8 mouse cellular contexts compared by ENCODE assay signal in genomic region chr4:131115247-131115646, GRCm38 (mm10).
DNase-seq lines count a peak whose midpoint lies in the region; ATAC-seq and TF ChIP-seq lines count a peak whose summit lies in the region.

No protein-coding gene starts in this region.

- no peaks in the 10 kb centered on the region; the same call in 1 of the 2 replicates for H3K27me3 ChIP-seq in midbrain, postnatal 0 days (ENCODE audit: insufficient read depth, low read length)

- H3K27ac ChIP-seq in left cerebral cortex, adult 2 months, result no peak overlapping the region
- H3K27ac ChIP-seq in midbrain, postnatal 0 days (ENCODE audit: low read depth, low read length), result no peak overlapping the region

- no peaks in the 10 kb centered on the region for H3K36me3 ChIP-seq in midbrain, postnatal 0 days (ENCODE audit: insufficient read depth, low read length)

- H3K4me1 ChIP-seq in midbrain, postnatal 0 days (ENCODE audit: insufficient read depth, low read length), result no peaks in the 10 kb centered on the region

- ATAC-seq in midbrain, postnatal 0 days (ENCODE audit: low FRiP score), result no peak

- intact Hi-C loops in left cerebral cortex, postnatal 4 days (cut with DNase I), result no loop called here
- intact Hi-C loops in left cerebral cortex, adult 2 months (cut with DNase I), result no loop called here

- TF ChIP-seq CTCF in left cerebral cortex, adult 2 months (IDR thresholded peaks at IDR 0.05), result no peak
- no peak for TF ChIP-seq CTCF in midbrain, postnatal 0 days (IDR thresholded peaks at IDR 0.05)

- H3K9ac ChIP-seq in midbrain, postnatal 0 days (replicated peaks; ENCODE audit: low read length, poor library complexity, severe bottlenecking), result no peak overlapping the region

- H3K4me3 ChIP-seq in left cerebral cortex, adult 2 months, result no peak overlapping the region
- no peak overlapping the region for H3K4me3 ChIP-seq in midbrain, postnatal 0 days (ENCODE audit: low read depth, low read length)

- no peak overlapping the region for H3K4me2 ChIP-seq in midbrain, postnatal 0 days (ENCODE audit: low read depth, low read length, poor library complexity, severe bottlenecking)

- 20% methylated on average over 5 of the region's 5 CpGs for WGBS in midbrain, postnatal 0 days

- peak; percentile 47 for DNase-seq in left cerebral cortex, postnatal 4 days
- no peak for DNase-seq in left cerebral cortex, adult 2 months (ENCODE audit: extremely low spot score in 1 of 2, low spot score in 2 of 2)
- DNase-seq in R1 (ENCODE audit: low read depth, low spot score), result peak; percentile 83
- peak; percentile 90 for DNase-seq in embryo, embryonic 11 days
- DNase-seq in kidney, postnatal 14 days, result peak; percentile 83
- DNase-seq in midbrain, postnatal 0 days (ENCODE audit: low spot score), result peak; percentile 62
- DNase-seq in urinary bladder, postnatal 4 days (ENCODE audit: low spot score in 2 of 2), result peak; percentile 59 to 83
- DNase-seq in left cerebral cortex, adult 11 months (ENCODE audit: low spot score), result no peak

- no peaks in the 10 kb centered on the region for H3K9me3 ChIP-seq in midbrain, postnatal 0 days (ENCODE audit: low read length)

Comparison
In these comparisons a context has a peak if more than half of its experiments do, and no peak if none do; other contexts are left out.
1. DNase-seq: peak in left cerebral cortex, postnatal 4 days (single experiment), R1 (single experiment), embryo, embryonic 11 days (single experiment), kidney, postnatal 14 days (single experiment), midbrain, postnatal 0 days (single experiment) and urinary bladder, postnatal 4 days (2 of 2); none in left cerebral cortex, adult 2 months (0 of 2) and left cerebral cortex, adult 11 months (single experiment).